Comparison of ENCODE assay signal across 25 mouse cellular contexts in the genomic region with DNA sequence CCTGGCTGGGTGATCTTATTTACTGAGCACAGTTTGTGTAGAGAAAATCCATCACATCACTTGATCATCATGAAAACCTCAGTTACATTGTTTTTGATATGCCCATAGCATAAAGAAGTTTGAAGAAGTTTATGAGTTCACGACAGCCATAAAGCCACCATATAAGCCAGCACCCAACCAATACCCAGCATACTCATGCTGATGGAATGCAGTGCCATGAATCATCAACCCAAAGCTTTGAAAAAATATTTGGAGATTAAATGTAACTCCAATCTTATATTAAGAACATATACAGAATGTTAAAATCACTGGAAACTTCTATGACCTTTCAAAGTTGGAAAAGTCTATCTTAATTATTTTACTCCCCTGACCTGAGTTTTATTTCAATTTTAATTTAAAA.
A peak's percentile ranks its signal among the peaks of the same experiment; 100 is the strongest.
DNase-seq lines count a peak whose midpoint lies in the region; ATAC-seq and TF ChIP-seq lines count a peak whose summit lies in the region.
"Had no signal": no experiment of that assay in that cellular context is flagged by ENCODE, and none has a peak within 500 bp of the region (broad histone marks: within the 10 kb centered on the region; RNA-seq: fewer than 3 reads in every experiment).

No protein-coding gene starts in this region.

- no peaks in the 10 kb centered on the region for H3K79me3 ChIP-seq in C2C12 (ENCODE audit: low read depth)

- no peaks in the 10 kb centered on the region for H3K9me3 ChIP-seq in heart, embryonic 12.5 days (replicated peaks)
- no peaks in the 10 kb centered on the region for H3K9me3 ChIP-seq in hindbrain, embryonic 13.5 days
- H3K9me3 ChIP-seq: embryonic facial prominence, embryonic 10.5 days; embryonic facial prominence, embryonic 12.5 days; forebrain, embryonic 10.5 days; forebrain, embryonic 12.5 days; G1E had no signal

- no peak overlapping the region for H3K4me3 ChIP-seq in C2C12 (ENCODE audit: insufficient read depth, poor library complexity, severe bottlenecking)
- H3K4me3 ChIP-seq in heart, embryonic 12.5 days: no peak overlapping the region
- H3K4me3 ChIP-seq in hindbrain, embryonic 13.5 days: no peak overlapping the region
- H3K4me3 ChIP-seq: embryonic facial prominence, embryonic 10.5 days; embryonic facial prominence, embryonic 12.5 days; erythroblast, embryonic 14.5 days; forebrain, embryonic 10.5 days; forebrain, embryonic 12.5 days had no signal

- 90% methylated on average over 1 of the region's 1 CpGs for WGBS in heart, embryonic 12.5 days
- 96% methylated on average over 1 of the region's 1 CpGs for WGBS in hindbrain, embryonic 13.5 days

- H3K27me3 ChIP-seq in C2C12 (ENCODE audit: control insufficient read depth, insufficient read depth, insufficient read length): no peaks in the 10 kb centered on the region
- no peaks in the 10 kb centered on the region for H3K27me3 ChIP-seq in heart, embryonic 12.5 days (replicated peaks)
- H3K27me3 ChIP-seq in hindbrain, embryonic 13.5 days: no peaks in the 10 kb centered on the region
- H3K27me3 ChIP-seq: CH12.LX; embryonic facial prominence, embryonic 12.5 days; forebrain, embryonic 12.5 days; Patski had no signal

- H3ac ChIP-seq in C2C12 (ENCODE audit: control insufficient read depth, insufficient read length, low read depth): no peak overlapping the region

- no peak for ATAC-seq in heart, embryonic 12.5 days (ENCODE audit: insufficient number of reproducible peaks, low FRiP score)
- no peak for ATAC-seq in hindbrain, embryonic 13.5 days (ENCODE audit: low FRiP score)
- ATAC-seq: activated CD4-positive, CD25-positive, alpha-beta regulatory T cell, adult 4 months; CD4-positive, CD25-positive, alpha-beta regulatory T cell, adult 4 months; forebrain, embryonic 14.5 days; forebrain, embryonic 16.5 days; Patski had no signal

- H3K79me2 ChIP-seq in C2C12 (ENCODE audit: control insufficient read depth, insufficient read depth): no peaks in the 10 kb centered on the region

- no peak overlapping the region for H3K9ac ChIP-seq in heart, embryonic 12.5 days
- H3K9ac ChIP-seq in hindbrain, embryonic 13.5 days: no peak overlapping the region
- H3K9ac ChIP-seq: embryonic facial prominence, embryonic 12.5 days; forebrain, embryonic 12.5 days had no signal

- DNase-seq in NIH3T3 (ENCODE audit: low read depth): peak; percentile 48
- no peak for DNase-seq in urinary bladder, postnatal 10 days (ENCODE audit: low spot score)
- DNase-seq: adrenal gland, adult 8-10 months; adrenal gland, postnatal 14 days; adrenal gland, postnatal 36 days; cerebellum, adult 11-12 months; cerebellum, adult 2 months; cerebellum, adult 9-10 months; cerebellum, postnatal 10 days; cerebellum, postnatal 25 days had no signal

- no peak for TF ChIP-seq CTCF in C2C12 (IDR thresholded peaks at IDR 0.05; ENCODE audit: control insufficient read depth, insufficient read depth, insufficient read length)

- H3K4me1 ChIP-seq in heart, embryonic 12.5 days (replicated peaks): no peaks in the 10 kb centered on the region
- no peaks in the 10 kb centered on the region for H3K4me1 ChIP-seq in hindbrain, embryonic 13.5 days (replicated peaks)
- H3K4me1 ChIP-seq: embryonic facial prominence, embryonic 10.5 days; embryonic facial prominence, embryonic 12.5 days; forebrain, embryonic 10.5 days; forebrain, embryonic 12.5 days had no signal

- no peaks in the 10 kb centered on the region for H3K36me3 ChIP-seq in C2C12 (ENCODE audit: control insufficient read depth, insufficient read depth)
- H3K36me3 ChIP-seq in heart, embryonic 12.5 days: no peaks in the 10 kb centered on the region
- H3K36me3 ChIP-seq in hindbrain, embryonic 13.5 days: no peaks in the 10 kb centered on the region
- H3K36me3 ChIP-seq: embryonic facial prominence, embryonic 10.5 days; embryonic facial prominence, embryonic 12.5 days; forebrain, embryonic 10.5 days; forebrain, embryonic 12.5 days; G1E had no signal

- H3K27ac ChIP-seq in heart, embryonic 12.5 days (ENCODE audit: poor library complexity, severe bottlenecking): no peak overlapping the region
- no peak overlapping the region for H3K27ac ChIP-seq in hindbrain, embryonic 13.5 days
- H3K27ac ChIP-seq: embryonic facial prominence, embryonic 10.5 days; embryonic facial prominence, embryonic 12.5 days; forebrain, embryonic 10.5 days; forebrain, embryonic 12.5 days had no signal

- no peak overlapping the region for H3K4me2 ChIP-seq in heart, embryonic 12.5 days
- H3K4me2 ChIP-seq in hindbrain, embryonic 13.5 days: no peak overlapping the region
- H3K4me2 ChIP-seq: embryonic facial prominence, embryonic 12.5 days; forebrain, embryonic 12.5 days had no signal

TF ChIP-seq in C2C12, 6 proteins besides CTCF, POLR2A, EP300 and RAD21:
- peak; percentile 55 for TF ChIP-seq FOSL1 (IDR thresholded peaks at IDR 0.05; ENCODE audit: insufficient read depth, low read length, poor library complexity, severe bottlenecking)
- TF ChIP-seq USF1 (IDR thresholded peaks at IDR 0.05; ENCODE audit: low read depth): no peak
